Mouse (Mus musculus) spleen, postnatal 4 days (tissue): ENCODE data around the gene Aga.
"Not testable (repeated sequence)": the region's sequence is repeated elsewhere in the genome, so short reads cannot be mapped to it uniquely, and the experiment has no call there.

Experiments used
- DNase-seq, 2 experiments: peaks; one replicate each; pipeline ENCODE4 v3.0.0; 2022; ENCODE audit warnings: low spot score in 2 of 2

Aga gene

GRCm38 (mm10) chr8:53511551-53512127 lies at the start of gene Aga:
Aga (plus strand) TSS chr8:53511727.
- peak; percentile 83 to 90 for DNase-seq

GRCm38 (mm10) chr8:53489063-53489462 lies 22.5 kb upstream of the Aga start:
- no peak for DNase-seq

GRCm38 (mm10) chr8:53496216-53496615 lies 15.3 kb upstream of the Aga start:
- no peak for DNase-seq

- DNase-seq, result no peak
Measured at GRCm38 (mm10) chr8:53496885-53497326, 14.6 kb upstream of the Aga start.

GRCm38 (mm10) chr8:53538049-53538448 lies 26.5 kb downstream of the Aga start:
- DNase-seq, result not testable (repeated sequence)

- no peak for DNase-seq
Measured at GRCm38 (mm10) chr8:53539585-53539984, 28.1 kb downstream of the Aga start.

GRCm38 (mm10) chr8:53562441-53563040 lies 51.0 kb downstream of the Aga start:
- no peak for DNase-seq

- DNase-seq, result no peak
Measured at GRCm38 (mm10) chr8:53566223-53566622, 54.7 kb downstream of the Aga start.
